Mouse (Mus musculus): ENCODE data around the gene Sox9. TPM values are rescaled to one million over a fixed set of nuclear protein-coding genes. Genes with fewer than 3 reads are reported as not detected.
A peak's percentile ranks its signal among the peaks of the same experiment; 100 is the strongest.

Gene Sox9
- total and polyA plus RNA-seq, 2 experiments = 0.18 to 1.8 TPM

GRCm38 (mm10) chr11:112785581-112785980 is 3.6 kb downstream of the Sox9 start:
- no peak overlapping the region for H3K4me3 ChIP-seq (ENCODE audit: insufficient read depth, low read depth, low read length)
- H3K9ac ChIP-seq (ENCODE audit: low read depth, low read length) = no peak overlapping the region
- 73% methylated on average over 8 of the region's 8 CpGs for WGBS
- no peak overlapping the region for H3K27ac ChIP-seq (replicated peaks; ENCODE audit: insufficient read depth, low read depth, low read length)
- no peaks in the 10 kb centered on the region for H3K36me3 ChIP-seq (ENCODE audit: control insufficient read depth, insufficient read depth, low read length)
- TF ChIP-seq CTCF (IDR thresholded peaks at IDR 0.05; ENCODE audit: low read depth, low read length) = no peak
- TF ChIP-seq POLR2A (IDR thresholded peaks at IDR 0.05; ENCODE audit: extremely low read depth, insufficient read depth, low read length) = no peak
- H3K79me2 ChIP-seq (ENCODE audit: control insufficient read depth, insufficient read depth, low read length) = no peaks in the 10 kb centered on the region
- H3K27me3 ChIP-seq (ENCODE audit: control insufficient read depth, insufficient read depth, low read length) = no peaks in the 10 kb centered on the region
- H3K4me1 ChIP-seq (ENCODE audit: control insufficient read depth, insufficient read depth, low read length) = peaks cover 2% of the 10 kb centered on the region; the same call in 1 of the 2 replicates
- no peak for DNase-seq (ENCODE audit: extremely low read depth, low read depth, low spot score)

- Histone ChIP-seq H3K27ac (replicated peaks; ENCODE audit: insufficient read depth, low read depth, low read length) (no peak overlapping the region), H3K36me3 (ENCODE audit: control insufficient read depth, insufficient read depth, low read length) (no peaks in the 10 kb centered on the region), H3K27me3 (ENCODE audit: control insufficient read depth, insufficient read depth, low read length) (no peaks in the 10 kb centered on the region), H3K4me3 (ENCODE audit: insufficient read depth, low read depth, low read length) (no peak overlapping the region), H3K4me1 (ENCODE audit: control insufficient read depth, insufficient read depth, low read length) (peaks cover 2% of the 10 kb centered on the region; the same call in 1 of the 2 replicates), H3K9ac (ENCODE audit: low read depth, low read length) (no peak overlapping the region), H3K79me2 (ENCODE audit: control insufficient read depth, insufficient read depth, low read length) (no peaks in the 10 kb centered on the region)
- 74% methylated on average over 4 of the region's 4 CpGs for WGBS
- TF ChIP-seq POLR2A (IDR thresholded peaks at IDR 0.05; ENCODE audit: extremely low read depth, insufficient read depth, low read length) = no peak
- TF ChIP-seq CTCF (IDR thresholded peaks at IDR 0.05; ENCODE audit: low read depth, low read length) = no peak
- no peak for DNase-seq (ENCODE audit: extremely low read depth, low read depth, low spot score)
Measured at GRCm38 (mm10) chr11:112786427-112786826, 4.4 kb downstream of the Sox9 start.

- H3K36me3 ChIP-seq (ENCODE audit: control insufficient read depth, insufficient read depth, low read length) = no peaks in the 10 kb centered on the region
- H3K9ac ChIP-seq (ENCODE audit: low read depth, low read length) = no peak overlapping the region
- H3K27ac ChIP-seq (replicated peaks; ENCODE audit: insufficient read depth, low read depth, low read length) = no peak overlapping the region
- H3K27me3 ChIP-seq (ENCODE audit: control insufficient read depth, insufficient read depth, low read length) = no peaks in the 10 kb centered on the region
- DNase-seq (ENCODE audit: extremely low read depth, low read depth, low spot score) = peak; percentile 61
- H3K4me1 ChIP-seq (ENCODE audit: control insufficient read depth, insufficient read depth, low read length) = 0 out of 2 replicates have a peak, but pooled peaks cover 2% of the 10 kb centered on the region
- TF ChIP-seq CTCF (IDR thresholded peaks at IDR 0.05; ENCODE audit: low read depth, low read length) = no peak
- TF ChIP-seq POLR2A (IDR thresholded peaks at IDR 0.05; ENCODE audit: extremely low read depth, insufficient read depth, low read length) = no peak
- WGBS = 9% methylated on average over 13 of the region's 13 CpGs
- no peak overlapping the region for H3K4me3 ChIP-seq (ENCODE audit: insufficient read depth, low read depth, low read length)
- no peaks in the 10 kb centered on the region for H3K79me2 ChIP-seq (ENCODE audit: control insufficient read depth, insufficient read depth, low read length)
Measured at GRCm38 (mm10) chr11:112788296-112788695, 6.3 kb downstream of the Sox9 start.

GRCm38 (mm10) chr11:112796379-112796778 is 14.4 kb downstream of the Sox9 start:
- no peaks in the 10 kb centered on the region for H3K36me3 ChIP-seq (ENCODE audit: control insufficient read depth, insufficient read depth, low read length)
- DNase-seq (ENCODE audit: extremely low read depth, low read depth, low spot score) = no peak
- H3K4me1 ChIP-seq (ENCODE audit: control insufficient read depth, insufficient read depth, low read length) = no peaks in the 10 kb centered on the region
- 73% methylated on average over 5 of the region's 5 CpGs for WGBS
- no peak overlapping the region for H3K4me3 ChIP-seq (ENCODE audit: insufficient read depth, low read depth, low read length)
- no peak overlapping the region for H3K9ac ChIP-seq (ENCODE audit: low read depth, low read length)
- no peak overlapping the region for H3K27ac ChIP-seq (replicated peaks; ENCODE audit: insufficient read depth, low read depth, low read length)
- no peaks in the 10 kb centered on the region for H3K27me3 ChIP-seq (ENCODE audit: control insufficient read depth, insufficient read depth, low read length)
- H3K79me2 ChIP-seq (ENCODE audit: control insufficient read depth, insufficient read depth, low read length) = no peaks in the 10 kb centered on the region
- TF ChIP-seq CTCF (IDR thresholded peaks at IDR 0.05; ENCODE audit: low read depth, low read length) (no peak), POLR2A (IDR thresholded peaks at IDR 0.05; ENCODE audit: extremely low read depth, insufficient read depth, low read length) (no peak)

GRCm38 (mm10) chr11:112798831-112799382 is 16.9 kb downstream of the Sox9 start:
- no peak for DNase-seq (ENCODE audit: extremely low read depth, low read depth, low spot score)
- no peaks in the 10 kb centered on the region for H3K27me3 ChIP-seq (ENCODE audit: control insufficient read depth, insufficient read depth, low read length)
- H3K4me1 ChIP-seq (ENCODE audit: control insufficient read depth, insufficient read depth, low read length) = no peaks in the 10 kb centered on the region
- H3K36me3 ChIP-seq (ENCODE audit: control insufficient read depth, insufficient read depth, low read length) = no peaks in the 10 kb centered on the region
- H3K4me3 ChIP-seq (ENCODE audit: insufficient read depth, low read depth, low read length) = no peak overlapping the region
- no peak overlapping the region for H3K27ac ChIP-seq (replicated peaks; ENCODE audit: insufficient read depth, low read depth, low read length)
- H3K9ac ChIP-seq (ENCODE audit: low read depth, low read length) = no peak overlapping the region
- 69% methylated on average over 13 of the region's 13 CpGs for WGBS
- H3K79me2 ChIP-seq (ENCODE audit: control insufficient read depth, insufficient read depth, low read length) = no peaks in the 10 kb centered on the region
- TF ChIP-seq CTCF (IDR thresholded peaks at IDR 0.05; ENCODE audit: low read depth, low read length) (no peak), POLR2A (IDR thresholded peaks at IDR 0.05; ENCODE audit: extremely low read depth, insufficient read depth, low read length) (no peak)

GRCm38 (mm10) chr11:112801189-112801818 is 19.3 kb downstream of the Sox9 start:
- no peaks in the 10 kb centered on the region for H3K79me2 ChIP-seq (ENCODE audit: control insufficient read depth, insufficient read depth, low read length)
- DNase-seq (ENCODE audit: extremely low read depth, low read depth, low spot score) = no peak
- no peaks in the 10 kb centered on the region for H3K27me3 ChIP-seq (ENCODE audit: control insufficient read depth, insufficient read depth, low read length)
- WGBS = 64% methylated on average over 4 of the region's 4 CpGs
- H3K36me3 ChIP-seq (ENCODE audit: control insufficient read depth, insufficient read depth, low read length) = no peaks in the 10 kb centered on the region
- no peaks in the 10 kb centered on the region for H3K4me1 ChIP-seq (ENCODE audit: control insufficient read depth, insufficient read depth, low read length)
- H3K4me3 ChIP-seq (ENCODE audit: insufficient read depth, low read depth, low read length) = no peak overlapping the region
- no peak overlapping the region for H3K27ac ChIP-seq (replicated peaks; ENCODE audit: insufficient read depth, low read depth, low read length)
- TF ChIP-seq POLR2A (IDR thresholded peaks at IDR 0.05; ENCODE audit: extremely low read depth, insufficient read depth, low read length) (no peak), CTCF (IDR thresholded peaks at IDR 0.05; ENCODE audit: low read depth, low read length) (no peak)
- no peak overlapping the region for H3K9ac ChIP-seq (ENCODE audit: low read depth, low read length)

Data from liver, adult 2 months (tissue).